Mouse (Mus musculus): ENCODE data around the gene Tnfrsf26.

Gene Tnfrsf26

GRCm38 (mm10) chr7:143599428-143600230, 28.9 kb downstream of the Tnfrsf26 start, which contains the start of gene Cars:
Cars (minus strand) TSS chr7:143600090.
- peak; percentile 91 for DNase-seq

DNA sequence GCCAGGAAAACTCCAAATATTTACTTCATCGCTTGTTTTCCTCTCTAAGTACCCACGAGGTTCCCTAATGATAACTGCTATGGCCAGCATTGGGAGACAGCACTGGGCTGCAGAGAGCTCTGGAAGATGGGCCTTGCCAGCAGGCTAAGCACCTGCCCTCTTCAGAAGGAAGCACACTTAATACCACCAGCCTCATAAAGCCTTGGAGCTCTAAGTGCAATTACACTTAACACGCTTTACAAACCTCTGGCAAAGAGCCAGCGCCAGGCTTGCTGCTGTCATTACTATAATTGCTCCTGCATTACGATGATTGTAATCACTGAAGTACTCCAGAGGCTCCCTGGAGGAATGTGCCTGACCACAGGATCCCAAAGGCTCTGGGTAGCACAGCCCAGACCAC, 33.7 kb downstream of the Tnfrsf26 start:
- DNase-seq = no peak

DNA sequence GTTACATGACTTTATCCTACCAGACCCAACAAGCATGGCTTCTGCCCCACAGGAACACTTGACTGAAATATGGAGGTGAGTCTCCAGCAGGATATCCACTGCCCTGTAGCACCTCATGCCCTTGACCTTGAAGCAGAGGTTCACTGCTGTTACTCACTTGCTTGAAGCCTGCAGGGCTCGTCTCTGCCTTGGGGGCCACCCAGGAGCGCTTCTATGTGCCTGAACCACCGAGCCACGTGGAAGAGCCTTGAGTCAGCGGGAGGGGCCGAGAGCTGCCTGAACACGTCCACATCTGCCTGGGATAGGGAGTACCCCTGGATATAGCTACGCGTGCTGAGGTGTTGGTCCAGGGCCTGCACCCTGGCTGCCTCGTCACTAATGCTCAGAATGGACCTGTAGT, 36.3 kb downstream of the Tnfrsf26 start:
- DNase-seq = no peak

- peak; percentile 78 for DNase-seq
Measured at GRCm38 (mm10) chr7:143588006-143588405, 40.5 kb downstream of the Tnfrsf26 start.

DNA sequence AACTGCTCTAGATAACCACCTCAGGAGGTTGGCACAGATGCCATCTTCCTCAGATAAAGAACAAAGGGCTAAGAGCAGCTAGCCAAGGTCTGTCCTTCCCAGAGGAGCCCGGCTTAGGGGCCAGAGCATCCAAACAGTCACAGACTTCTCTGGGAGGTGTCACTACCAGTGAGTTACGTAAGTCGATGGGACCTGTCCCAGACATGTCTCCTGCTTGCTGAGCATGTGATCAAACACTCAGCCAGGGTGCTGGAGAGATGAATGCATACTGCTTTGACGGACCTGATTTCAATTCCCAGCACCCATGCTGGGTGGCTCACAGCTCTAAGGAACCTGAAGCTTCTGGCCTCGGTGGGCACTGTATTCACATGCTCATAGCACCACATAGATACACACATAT, 40.9 kb downstream of the Tnfrsf26 start:
- peak; percentile 36 for DNase-seq

DNA sequence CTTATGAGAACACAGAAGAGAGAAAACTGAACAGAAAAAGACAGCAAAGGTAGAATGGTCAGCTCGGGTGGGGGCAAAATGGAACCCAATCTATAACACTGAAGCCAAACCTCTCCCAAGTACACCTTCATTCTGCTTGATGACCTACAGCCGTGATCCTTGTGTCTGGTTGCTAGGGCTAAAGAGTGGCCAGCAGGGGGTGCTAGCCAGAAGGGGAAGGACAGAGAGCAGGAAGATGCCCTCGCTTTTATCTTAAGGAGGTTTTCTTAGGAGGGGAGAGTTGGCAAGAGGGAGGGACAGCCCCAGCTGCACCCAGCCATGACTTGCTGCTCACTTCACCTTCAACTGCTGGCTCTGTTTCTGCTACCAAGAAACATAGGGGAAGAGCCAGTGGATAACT, 44.6 kb downstream of the Tnfrsf26 start:
- DNase-seq = peak; percentile 36

- no peak for DNase-seq
Measured at GRCm38 (mm10) chr7:143583025-143583424, 45.5 kb downstream of the Tnfrsf26 start.

DNA sequence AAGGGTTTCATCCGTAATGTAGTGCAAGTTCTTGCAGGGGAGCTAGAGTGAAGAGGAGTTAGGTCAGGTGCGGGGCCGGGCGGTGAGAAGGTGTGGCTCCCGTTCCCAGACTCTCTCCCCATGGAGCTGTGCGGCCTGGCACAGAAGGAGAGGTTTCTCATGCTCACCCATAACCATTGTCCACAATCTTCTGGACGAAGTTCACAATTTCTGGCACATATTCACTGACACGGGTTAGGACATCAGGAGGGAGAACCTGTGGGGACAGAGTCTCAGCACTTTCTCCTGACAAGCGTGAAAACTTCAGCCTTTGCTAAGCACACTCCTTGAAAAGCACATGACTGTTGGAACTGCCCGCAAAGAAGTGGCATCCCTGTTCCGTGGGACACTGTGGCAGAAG, 52.8 kb downstream of the Tnfrsf26 start:
- no peak for DNase-seq

GRCm38 (mm10) chr7:143565648-143566039, 62.9 kb downstream of the Tnfrsf26 start:
- DNase-seq = no peak

- DNase-seq = no peak
Measured at GRCm38 (mm10) chr7:143565015-143565647, 63.4 kb downstream of the Tnfrsf26 start.

DNA sequence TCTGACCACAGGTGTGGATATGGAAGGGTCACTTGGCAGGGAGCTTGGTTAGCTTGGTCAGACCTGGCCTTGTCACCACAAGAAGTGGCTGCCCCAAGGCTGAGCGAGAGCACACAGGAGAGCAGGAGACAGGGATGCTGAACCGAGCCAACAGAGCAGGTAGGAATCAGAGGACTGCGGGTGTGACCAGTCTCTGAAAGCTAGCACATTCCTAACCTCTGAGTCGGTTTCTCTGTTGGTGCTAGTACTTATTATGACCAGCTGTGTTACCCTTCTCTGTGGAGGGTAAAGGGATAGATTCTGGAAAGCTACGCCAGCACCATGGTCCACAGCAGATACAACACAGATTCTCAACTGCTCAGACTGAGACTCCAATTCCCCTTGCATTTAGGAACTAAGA, 64.7 kb downstream of the Tnfrsf26 start:
- DNase-seq = no peak
